Mouse (Mus musculus) hindbrain, embryonic 10.5 days (tissue): ENCODE measurements around the gene Stk38. TPM values are rescaled to one million over a fixed set of nuclear protein-coding genes. Genes with fewer than 3 reads are reported as not detected.

Experiments
- DNase-seq: peaks from one replicate; pipeline ENCODE4 v3.0.0-alpha.2; 2017; ENCODE audit warnings: low spot score
- H3K27ac ChIP-seq: fragments of 300-500 bp; sonication (generic); 2 replicates; pipeline ENCODE4 v1.5.1; 2016; ENCODE audit warnings: mild to moderate bottlenecking, moderate library complexity
- H3K27me3 ChIP-seq: fragments of 300-500 bp; sonication (generic); 2 replicates; pipeline ENCODE4 v1.6.1; 2016; ENCODE audit warnings: mild to moderate bottlenecking; ENCODE audit not compliant: poor library complexity, insufficient read depth, severe bottlenecking
- H3K36me3 ChIP-seq: fragments of 300-500 bp; sonication (generic); 2 replicates; pipeline ENCODE4 v1.6.1; 2016; ENCODE audit warnings: mild to moderate bottlenecking, moderate library complexity
- H3K4me1 ChIP-seq: fragments of 300-500 bp; sonication (generic); replicated peaks from 2 replicates; pipeline ENCODE4 v1.6.1; 2016; ENCODE audit warnings: mild to moderate bottlenecking
- H3K4me3 ChIP-seq: fragments of 300-500 bp; sonication (generic); 2 replicates; pipeline ENCODE4 v1.5.1; 2016; ENCODE audit warnings: mild to moderate bottlenecking, moderate library complexity
- H3K9me3 ChIP-seq: fragments of 300-500 bp; sonication (generic); 2 replicates; pipeline ENCODE4 v1.6.1; 2016; ENCODE audit warnings: mild to moderate bottlenecking, moderate library complexity
- WGBS: fragments of 180-500 bp; shearing (Covaris S2); methylation state at CpG from one replicate; pipeline ENCODE4 v1.1.7; 2016; 5-methylcytosine and 5-hydroxymethylcytosine counted together
- polyA plus RNA-seq: library from polyadenylated mRNA; unstranded; fragments of >200 nt; fragmentation: Nextera tagmentation; extraction: Ambion mirVana; gene quantifications from 2 replicates; pipeline ENCODE4 v1.2.1, GENCODE M21; 2016

Stk38 gene
- polyA plus RNA-seq, 1 experiment from 2014 or later, result 133 TPM

GRCm38 (mm10) chr17:28991286-28991685, 16.5 kb downstream of the Stk38 start:
- Histone ChIP-seq H3K27ac (no peak overlapping the region), H3K4me1 (no peaks in the 10 kb centered on the region), H3K4me3 (no peak overlapping the region), H3K27me3 (no peaks in the 10 kb centered on the region), H3K9me3 (no peaks in the 10 kb centered on the region), H3K36me3 (peaks cover 95% of the 10 kb centered on the region)
- 93% methylated on average over 9 of the region's 9 CpGs for WGBS
- no peak for DNase-seq

- Histone ChIP-seq H3K27me3 (no peaks in the 10 kb centered on the region), H3K27ac (no peak overlapping the region), H3K4me1 (no peaks in the 10 kb centered on the region), H3K9me3 (no peaks in the 10 kb centered on the region), H3K36me3 (peaks cover 96% of the 10 kb centered on the region), H3K4me3 (no peak overlapping the region)
- 94% methylated on average over 4 of the region's 4 CpGs for WGBS
- no peak for DNase-seq
Measured at GRCm38 (mm10) chr17:28990060-28990459, 17.7 kb downstream of the Stk38 start.

GRCm38 (mm10) chr17:28988996-28989395, 18.8 kb downstream of the Stk38 start:
- whole genome bisulfite sequencing, result 85% methylated on average over 3 of the region's 3 CpGs
- Histone ChIP-seq H3K36me3 (peaks cover 96% of the 10 kb centered on the region), H3K4me1 (no peaks in the 10 kb centered on the region), H3K27ac (no peak overlapping the region), H3K27me3 (no peaks in the 10 kb centered on the region), H3K4me3 (no peak overlapping the region), H3K9me3 (no peaks in the 10 kb centered on the region)
- DNase-seq, result no peak

GRCm38 (mm10) chr17:28988291-28988690, 19.5 kb downstream of the Stk38 start:
- 90% methylated on average over 4 of the region's 4 CpGs for WGBS
- no peak for DNase-seq
- H3K27me3 ChIP-seq, result no peaks in the 10 kb centered on the region
- H3K4me1 ChIP-seq, result no peaks in the 10 kb centered on the region
- no peak overlapping the region for H3K4me3 ChIP-seq
- H3K27ac ChIP-seq, result no peak overlapping the region
- H3K9me3 ChIP-seq, result no peaks in the 10 kb centered on the region
- peaks cover 96% of the 10 kb centered on the region for H3K36me3 ChIP-seq

GRCm38 (mm10) chr17:28987713-28988112, 20.1 kb downstream of the Stk38 start:
- Histone ChIP-seq H3K27me3 (no peaks in the 10 kb centered on the region), H3K27ac (no peak overlapping the region), H3K4me1 (no peaks in the 10 kb centered on the region), H3K9me3 (no peaks in the 10 kb centered on the region), H3K36me3 (peaks cover 99% of the 10 kb centered on the region), H3K4me3 (no peak overlapping the region)
- WGBS, result 77% methylated on average over 4 of the region's 4 CpGs
- DNase-seq, result peak; percentile 36

- Histone ChIP-seq H3K27me3 (no peaks in the 10 kb centered on the region), H3K4me3 (no peak overlapping the region), H3K36me3 (peaks cover 99% of the 10 kb centered on the region), H3K4me1 (no peaks in the 10 kb centered on the region), H3K27ac (no peak overlapping the region), H3K9me3 (no peaks in the 10 kb centered on the region)
- peak; percentile 30 for DNase-seq
Measured at GRCm38 (mm10) chr17:28986833-28987232, 21.0 kb downstream of the Stk38 start.

- Histone ChIP-seq H3K27me3 (no peaks in the 10 kb centered on the region), H3K4me3 (no peak overlapping the region), H3K4me1 (no peaks in the 10 kb centered on the region), H3K36me3 (peaks cover 96% of the 10 kb centered on the region), H3K27ac (no peak overlapping the region), H3K9me3 (no peaks in the 10 kb centered on the region)
- DNase-seq, result no peak
- WGBS, result 81% methylated on average over 1 of the region's 1 CpGs
Measured at GRCm38 (mm10) chr17:28984724-28985420, 22.9 kb downstream of the Stk38 start.

- H3K27me3 ChIP-seq, result no peaks in the 10 kb centered on the region
- H3K9me3 ChIP-seq, result no peaks in the 10 kb centered on the region
- DNase-seq, result no peak
- peaks cover 94% of the 10 kb centered on the region for H3K36me3 ChIP-seq
- no peaks in the 10 kb centered on the region for H3K4me1 ChIP-seq
- H3K27ac ChIP-seq, result no peak overlapping the region
- H3K4me3 ChIP-seq, result no peak overlapping the region
- WGBS, result 43% methylated on average over 4 of the region's 4 CpGs
Measured at GRCm38 (mm10) chr17:28982591-28982990, 25.2 kb downstream of the Stk38 start.

- 84% methylated on average over 4 of the region's 4 CpGs for WGBS
- H3K36me3 ChIP-seq, result peaks cover 94% of the 10 kb centered on the region
Measured at GRCm38 (mm10) chr17:28981081-28981480, 26.7 kb downstream of the Stk38 start.

GRCm38 (mm10) chr17:28979091-28979490, 28.7 kb downstream of the Stk38 start:
- Histone ChIP-seq H3K4me1 (no peaks in the 10 kb centered on the region), H3K27me3 (no peaks in the 10 kb centered on the region), H3K9me3 (no peaks in the 10 kb centered on the region), H3K27ac (no peak overlapping the region), H3K36me3 (peaks cover 94% of the 10 kb centered on the region), H3K4me3 (no peak overlapping the region)
- 91% methylated on average over 4 of the region's 4 CpGs for WGBS
- DNase-seq, result no peak

More at GRCm38 (mm10) chr17:28981081-28981480, 26.7 kb downstream of the Stk38 start:
- Histone ChIP-seq H3K27ac (no peak overlapping the region), H3K27me3 (no peaks in the 10 kb centered on the region), H3K4me3 (no peak overlapping the region), H3K4me1 (no peaks in the 10 kb centered on the region), H3K9me3 (no peaks in the 10 kb centered on the region)
- DNase-seq, result no peak

GRCm38 (mm10) chr17:28970122-28970521, 37.7 kb downstream of the Stk38 start:
- no peak overlapping the region for H3K27ac ChIP-seq
- no peaks in the 10 kb centered on the region for H3K9me3 ChIP-seq
- H3K4me3 ChIP-seq, result no peak overlapping the region
- H3K36me3 ChIP-seq, result peaks cover 100% of the 10 kb centered on the region
- no peak for DNase-seq
- no peaks in the 10 kb centered on the region for H3K27me3 ChIP-seq
- H3K4me1 ChIP-seq, result no peaks in the 10 kb centered on the region

- H3K27ac ChIP-seq, result no peak overlapping the region
- no peak overlapping the region for H3K4me3 ChIP-seq
- peaks cover 6% of the 10 kb centered on the region for H3K4me1 ChIP-seq
- H3K27me3 ChIP-seq, result no peaks in the 10 kb centered on the region
- 81% methylated on average over 11 of the region's 11 CpGs for WGBS
- no peaks in the 10 kb centered on the region for H3K9me3 ChIP-seq
- H3K36me3 ChIP-seq, result peaks cover 100% of the 10 kb centered on the region
- no peak for DNase-seq
Measured at GRCm38 (mm10) chr17:28967021-28967610, 40.7 kb downstream of the Stk38 start.

GRCm38 (mm10) chr17:28961596-28961995, 46.2 kb downstream of the Stk38 start:
- peaks cover 88% of the 10 kb centered on the region for H3K36me3 ChIP-seq
- 85% methylated on average over 10 of the region's 10 CpGs for WGBS
- 0 out of 2 replicates have a peak, but pooled peaks cover under 1% of the 10 kb centered on the region for H3K9me3 ChIP-seq
- H3K4me1 ChIP-seq, result peaks cover 22% of the 10 kb centered on the region
- DNase-seq, result no peak
- H3K4me3 ChIP-seq, result no peak overlapping the region
- H3K27me3 ChIP-seq, result no peaks in the 10 kb centered on the region
- H3K27ac ChIP-seq, result no peak overlapping the region
